Mouse (Mus musculus): ENCODE results near the gene Shisal1.

GRCm38 (mm10) chr15:84337599-84337998 is 109.3 kb downstream of the Shisal1 start:
- TF ChIP-seq CHD2 (IDR thresholded peaks at IDR 0.05; ENCODE audit: low read length) (no peak), CTCF (IDR thresholded peaks at IDR 0.05 in 2 of 3, conservative IDR thresholded peaks at IDR 0.05 in 1 of 3; ENCODE audit: control insufficient read depth in 1 of 3, insufficient read depth in 1 of 3, low read depth in 2 of 3, low read length in 3 of 3, poor library complexity in 1 of 3, severe bottlenecking in 1 of 3) (no peak), GATA1 (IDR thresholded peaks at IDR 0.05; ENCODE audit: low read depth, low read length) (no peak), POLR2AphosphoS5 (IDR thresholded peaks at IDR 0.05; ENCODE audit: borderline replicate concordance, low read depth, low read length) (no peak), ZNF384 (IDR thresholded peaks at IDR 0.05; ENCODE audit: low read depth, low read length) (no peak), POLR2A (IDR thresholded peaks at IDR 0.05; ENCODE audit: control insufficient read depth in 1 of 2, insufficient read depth in 1 of 2, low read depth in 1 of 2, low read length in 2 of 2, poor library complexity in 1 of 2) (no peak), E2F4 (IDR thresholded peaks at IDR 0.05; ENCODE audit: borderline replicate concordance, low read depth, low read length) (no peak), KAT2A (conservative IDR thresholded peaks at IDR 0.05; ENCODE audit: low read depth, low read length) (no peak), HCFC1 (IDR thresholded peaks at IDR 0.05; ENCODE audit: low read depth, low read length) (no peak), NELFE (IDR thresholded peaks at IDR 0.05; ENCODE audit: low read depth, low read length) (no peak), MAZ (IDR thresholded peaks at IDR 0.05; ENCODE audit: low read depth, low read length) (no peak)
